ENCODE assay signal across 8 mouse cellular contexts in genomic region chr3:9520051-9520727, GRCm38 (mm10).
DNase-seq lines count a peak whose midpoint lies in the region; ATAC-seq and TF ChIP-seq lines count a peak whose summit lies in the region.

No protein-coding gene starts in this region.

- WGBS in forebrain, embryonic 12.5 days: 1% methylated on average over 17 of the region's 17 CpGs
- 20% methylated on average over 17 of the region's 17 CpGs for WGBS in heart, postnatal 0 days
- 7% methylated on average over 17 of the region's 17 CpGs for WGBS in midbrain, embryonic 15.5 days

- H3K4me1 ChIP-seq in forebrain, embryonic 12.5 days: peaks cover 43% of the 10 kb centered on the region
- H3K4me1 ChIP-seq in heart, postnatal 0 days (ENCODE audit: control insufficient read depth, insufficient read depth): peaks cover 56% of the 10 kb centered on the region
- H3K4me1 ChIP-seq in midbrain, embryonic 15.5 days: peaks cover 37% of the 10 kb centered on the region

- peak overlapping the region; percentile 17; the same call in 1 of the 2 replicates for H3K9ac ChIP-seq in forebrain, embryonic 12.5 days
- no peak overlapping the region for H3K9ac ChIP-seq in heart, postnatal 0 days (replicated peaks; ENCODE audit: low read depth, low read length)
- H3K9ac ChIP-seq in midbrain, embryonic 15.5 days: no peak overlapping the region

- no peak for TF ChIP-seq CTCF in heart, postnatal 0 days (IDR thresholded peaks at IDR 0.05; ENCODE audit: low read depth)

- H3K27me3 ChIP-seq in forebrain, embryonic 12.5 days: peaks cover 68% of the 10 kb centered on the region
- H3K27me3 ChIP-seq in heart, postnatal 0 days (ENCODE audit: control insufficient read depth, insufficient read depth, low read length): no peaks in the 10 kb centered on the region
- H3K27me3 ChIP-seq in midbrain, embryonic 15.5 days (replicated peaks): no peaks in the 10 kb centered on the region

- DNase-seq in ovary, adult 18-20 months (ENCODE audit: low spot score): peak; percentile 51
- no peak for DNase-seq in ovary, postnatal 10 days (ENCODE audit: low spot score)
- peak; percentile 81 for DNase-seq in heart, postnatal 0 days (ENCODE audit: low spot score)
- DNase-seq in kidney, postnatal 10 days: peak; percentile 84
- peak; percentile 51 for DNase-seq in liver
- peak; percentile 33 for DNase-seq in testis, postnatal 14 days (ENCODE audit: low spot score)

- no peak overlapping the region for H3K4me3 ChIP-seq in forebrain, embryonic 12.5 days (replicated peaks)
- H3K4me3 ChIP-seq in heart, postnatal 0 days (ENCODE audit: low read depth, low read length): 0 out of 2 replicates have a peak overlapping the region, but pooled peaks have one; percentile 4
- H3K4me3 ChIP-seq in midbrain, embryonic 15.5 days: no peak overlapping the region

- ATAC-seq in forebrain, embryonic 12.5 days (ENCODE audit: low FRiP score): peak; percentile 75
- ATAC-seq in heart, postnatal 0 days (ENCODE audit: insufficient read depth, low read depth): peak; percentile 91
- peak; percentile 87 for ATAC-seq in midbrain, embryonic 15.5 days (replicated peaks)

- H3K27ac ChIP-seq in forebrain, embryonic 12.5 days: peak overlapping the region; percentile 21; the same call in 1 of the 2 replicates
- peak overlapping the region; percentile 63 for H3K27ac ChIP-seq in heart, postnatal 0 days (ENCODE audit: low read depth)
- H3K27ac ChIP-seq in midbrain, embryonic 15.5 days: peak overlapping the region; percentile 54

- H3K9me3 ChIP-seq in forebrain, embryonic 12.5 days: no peaks in the 10 kb centered on the region
- no peaks in the 10 kb centered on the region for H3K9me3 ChIP-seq in heart, postnatal 0 days (replicated peaks; ENCODE audit: control insufficient read depth, low read length)
- H3K9me3 ChIP-seq in midbrain, embryonic 15.5 days: no peaks in the 10 kb centered on the region

- H3K36me3 ChIP-seq in forebrain, embryonic 12.5 days (replicated peaks): no peaks in the 10 kb centered on the region
- H3K36me3 ChIP-seq in heart, postnatal 0 days (replicated peaks; ENCODE audit: control insufficient read depth, insufficient read depth, low read length): no peaks in the 10 kb centered on the region
- no peaks in the 10 kb centered on the region for H3K36me3 ChIP-seq in midbrain, embryonic 15.5 days (replicated peaks)

- H3K4me2 ChIP-seq in forebrain, embryonic 12.5 days: peak overlapping the region; percentile 28; the same call in 1 of the 2 replicates
- peak overlapping the region; percentile 48 for H3K4me2 ChIP-seq in heart, postnatal 0 days (ENCODE audit: low read depth, low read length)
- peak overlapping the region; percentile 11 for H3K4me2 ChIP-seq in midbrain, embryonic 15.5 days

- TF ChIP-seq EP300 in heart, postnatal 0 days (IDR thresholded peaks at IDR 0.05; ENCODE audit: low read depth): peak; percentile 84; the same call in 1 of the 2 replicates
